Mouse (Mus musculus) limb, embryonic 11.5 days (tissue): ENCODE data around the gene Sf3a1. TPM values are rescaled to one million over a fixed set of nuclear protein-coding genes. Genes with fewer than 3 reads are reported as not detected.
A peak's percentile ranks its signal among the peaks of the same experiment; 100 is the strongest.

Source experiments
- ATAC-seq: fragments of 200-750 bp; cut with Nextera tagmentation; 2 replicates; pipeline ENCODE4 v1.8.0; 2017; ENCODE audit warnings: low read depth; ENCODE audit not compliant: insufficient number of reproducible peaks, low FRiP score, low TSS enrichment
- DNase-seq: peaks from one replicate; pipeline ENCODE4 v3.0.0-alpha.2; 2015; ENCODE audit warnings: low spot score
- H3K27ac ChIP-seq: fragments of 300-500 bp; sonication (generic); replicated peaks from 2 replicates; pipeline ENCODE4 v1.5.1; 2014; ENCODE audit warnings: low read depth, mild to moderate bottlenecking, low read length
- H3K27me3 ChIP-seq: fragments of 300-500 bp; sonication (generic); 2 replicates; pipeline ENCODE4 v1.6.1; 2014; ENCODE audit warnings: mild to moderate bottlenecking, low read length, mixed read lengths; ENCODE audit not compliant: control insufficient read depth, insufficient read depth
- H3K36me3 ChIP-seq: fragments of 300-500 bp; sonication (generic); 2 replicates; pipeline ENCODE4 v1.6.1; 2014; ENCODE audit warnings: mild to moderate bottlenecking, low read length, moderate library complexity, mixed read lengths; ENCODE audit not compliant: control insufficient read depth, insufficient read depth
- H3K4me1 ChIP-seq: fragments of 300-500 bp; sonication (generic); 2 replicates; pipeline ENCODE4 v1.6.1; 2014; ENCODE audit warnings: low read length, mixed read lengths; ENCODE audit not compliant: control insufficient read depth, insufficient read depth
- H3K4me2 ChIP-seq: fragments of 300-500 bp; sonication (generic); 2 replicates; pipeline ENCODE4 v1.6.1; 2014; ENCODE audit warnings: low read depth, mild to moderate bottlenecking, moderate library complexity; ENCODE audit not compliant: severe bottlenecking
- H3K4me3 ChIP-seq: fragments of 300-500 bp; sonication (generic); 2 replicates; pipeline ENCODE4 v1.5.1; 2014; ENCODE audit warnings: low read depth, low read length
- H3K9ac ChIP-seq: fragments of 300-500 bp; sonication (generic); 2 replicates; pipeline ENCODE4 v1.6.1; 2014; ENCODE audit warnings: mild to moderate bottlenecking, low read length
- H3K9me3 ChIP-seq: fragments of 300-500 bp; sonication (generic); 2 replicates; pipeline ENCODE4 v1.6.1; 2016; ENCODE audit warnings: low read length; ENCODE audit not compliant: control insufficient read depth
- WGBS: fragments of 180-500 bp; shearing (Covaris S2); extraction: QIAGEN DNeasy Blood & Tissue Kit; methylation state at CpG from one replicate; pipeline ENCODE4 v1.1.7; 2014; 5-methylcytosine and 5-hydroxymethylcytosine counted together
- polyA plus RNA-seq: library from polyadenylated mRNA; unstranded; fragments of >200 nt; fragmentation: Nextera tagmentation; extraction: Ambion mirVana; gene quantifications from 2 replicates; pipeline ENCODE4 v1.2.1, GENCODE M21; 2014

The Sf3a1 gene
- polyA plus RNA-seq, 1 experiment from 2014 or later, result 98.3 TPM

- Histone ChIP-seq H3K36me3 (peaks cover 16% of the 10 kb centered on the region), H3K4me2 (peak overlapping the region; percentile 89), H3K9ac (peak overlapping the region; percentile 89), H3K27ac (no peak overlapping the region; the same call in 1 of the 2 replicates), H3K9me3 (no peaks in the 10 kb centered on the region), H3K4me1 (peaks cover 19% of the 10 kb centered on the region; the same call in 1 of the 2 replicates), H3K27me3 (no peaks in the 10 kb centered on the region), H3K4me3 (peak overlapping the region; percentile 76)
- DNase-seq (no peak), ATAC-seq (no peak)
- 7% methylated on average over 15 of the region's 15 CpGs for WGBS
Observed at GRCm38 (mm10) chr11:4160758-4161480, 769 bp downstream of the Sf3a1 start.

GRCm38 (mm10) chr11:4164701-4165100, 4.6 kb downstream of the Sf3a1 start:
- no peak for ATAC-seq
- H3K4me2 ChIP-seq, result no peak overlapping the region
- H3K9ac ChIP-seq, result no peak overlapping the region

GRCm38 (mm10) chr11:4166467-4167090, 6.4 kb downstream of the Sf3a1 start:
- ATAC-seq (no peak), DNase-seq (no peak)
- Histone ChIP-seq H3K27ac (no peak overlapping the region), H3K9me3 (no peaks in the 10 kb centered on the region), H3K4me2 (no peak overlapping the region), H3K36me3 (peaks cover 55% of the 10 kb centered on the region), H3K9ac (no peak overlapping the region), H3K4me3 (no peak overlapping the region), H3K27me3 (no peaks in the 10 kb centered on the region), H3K4me1 (peaks cover 7% of the 10 kb centered on the region; the same call in 1 of the 2 replicates)
- 96% methylated on average over 7 of the region's 7 CpGs for WGBS

More at GRCm38 (mm10) chr11:4164701-4165100, 4.6 kb downstream of the Sf3a1 start:
- no peak overlapping the region for H3K4me3 ChIP-seq
- H3K27me3 ChIP-seq, result no peaks in the 10 kb centered on the region
- no peaks in the 10 kb centered on the region for H3K9me3 ChIP-seq
- no peak for DNase-seq
- H3K4me1 ChIP-seq, result peaks cover 12% of the 10 kb centered on the region; the same call in 1 of the 2 replicates
- no peak overlapping the region for H3K27ac ChIP-seq
- 74% methylated on average over 2 of the region's 2 CpGs for WGBS
- H3K36me3 ChIP-seq, result peaks cover 42% of the 10 kb centered on the region

- no peak for ATAC-seq
- no peak overlapping the region for H3K4me3 ChIP-seq
- no peaks in the 10 kb centered on the region for H3K9me3 ChIP-seq
- no peak overlapping the region for H3K9ac ChIP-seq
- 84% methylated on average over 5 of the region's 5 CpGs for WGBS
- DNase-seq, result no peak
- no peaks in the 10 kb centered on the region for H3K4me1 ChIP-seq
- no peaks in the 10 kb centered on the region for H3K27me3 ChIP-seq
- H3K4me2 ChIP-seq, result no peak overlapping the region
- peaks cover 78% of the 10 kb centered on the region for H3K36me3 ChIP-seq
- no peak overlapping the region for H3K27ac ChIP-seq
Observed at GRCm38 (mm10) chr11:4174586-4174985, 14.4 kb downstream of the Sf3a1 start.

GRCm38 (mm10) chr11:4177716-4178115, 17.6 kb downstream of the Sf3a1 start:
- no peaks in the 10 kb centered on the region for H3K9me3 ChIP-seq
- no peaks in the 10 kb centered on the region for H3K4me1 ChIP-seq
- no peaks in the 10 kb centered on the region for H3K27me3 ChIP-seq
- no peak overlapping the region for H3K4me2 ChIP-seq
- no peak overlapping the region for H3K27ac ChIP-seq
- DNase-seq (no peak), ATAC-seq (no peak)
- 75% methylated on average over 4 of the region's 4 CpGs for WGBS
- H3K36me3 ChIP-seq, result peaks cover 74% of the 10 kb centered on the region
- H3K9ac ChIP-seq, result no peak overlapping the region
- no peak overlapping the region for H3K4me3 ChIP-seq

- 28% methylated on average over 1 of the region's 1 CpGs for WGBS
Observed at GRCm38 (mm10) chr11:4182061-4182460, 21.9 kb downstream of the Sf3a1 start.

GRCm38 (mm10) chr11:4183511-4183910, 23.4 kb downstream of the Sf3a1 start:
- no peak overlapping the region for H3K4me3 ChIP-seq
- no peaks in the 10 kb centered on the region for H3K9me3 ChIP-seq
- H3K9ac ChIP-seq, result no peak overlapping the region
- no peaks in the 10 kb centered on the region for H3K27me3 ChIP-seq
- DNase-seq, result no peak
- H3K36me3 ChIP-seq, result peaks cover 26% of the 10 kb centered on the region
- ATAC-seq, result no peak
- peaks cover 6% of the 10 kb centered on the region; the same call in 1 of the 2 replicates for H3K4me1 ChIP-seq
- no peak overlapping the region for H3K27ac ChIP-seq
- H3K4me2 ChIP-seq, result no peak overlapping the region

More at GRCm38 (mm10) chr11:4182061-4182460, 21.9 kb downstream of the Sf3a1 start:
- peaks cover 40% of the 10 kb centered on the region for H3K36me3 ChIP-seq
- no peak overlapping the region for H3K27ac ChIP-seq
- no peak overlapping the region for H3K4me3 ChIP-seq
- ATAC-seq (no peak), DNase-seq (no peak)
- no peak overlapping the region for H3K9ac ChIP-seq
- no peak overlapping the region for H3K4me2 ChIP-seq
- H3K27me3 ChIP-seq, result no peaks in the 10 kb centered on the region
- H3K9me3 ChIP-seq, result no peaks in the 10 kb centered on the region
- peaks cover under 1% of the 10 kb centered on the region; the same call in 1 of the 2 replicates for H3K4me1 ChIP-seq

- H3K27me3 ChIP-seq, result no peaks in the 10 kb centered on the region
- ATAC-seq (no peak), DNase-seq (no peak)
- H3K4me3 ChIP-seq, result no peak overlapping the region
- no peak overlapping the region for H3K4me2 ChIP-seq
- no peak overlapping the region for H3K27ac ChIP-seq
- 73% methylated on average over 4 of the region's 4 CpGs for WGBS
- peaks cover 20% of the 10 kb centered on the region for H3K36me3 ChIP-seq
- H3K9me3 ChIP-seq, result no peaks in the 10 kb centered on the region
- peaks cover 6% of the 10 kb centered on the region; the same call in 1 of the 2 replicates for H3K4me1 ChIP-seq
- no peak overlapping the region for H3K9ac ChIP-seq
Observed at GRCm38 (mm10) chr11:4184251-4184952, 24.3 kb downstream of the Sf3a1 start.
